Mouse (Mus musculus): ENCODE measurements around the gene Cd164l2. TPM values are rescaled to one million over a fixed set of nuclear protein-coding genes. Genes with fewer than 3 reads are reported as not detected.

Cd164l2 gene
- polyA plus RNA-seq, 1 experiment, result 21.6 TPM

GRCm38 (mm10) chr4:133256820-133257219, 44.9 kb downstream of the Cd164l2 start:
- no peak for DNase-seq (ENCODE audit: low read depth)

DNA sequence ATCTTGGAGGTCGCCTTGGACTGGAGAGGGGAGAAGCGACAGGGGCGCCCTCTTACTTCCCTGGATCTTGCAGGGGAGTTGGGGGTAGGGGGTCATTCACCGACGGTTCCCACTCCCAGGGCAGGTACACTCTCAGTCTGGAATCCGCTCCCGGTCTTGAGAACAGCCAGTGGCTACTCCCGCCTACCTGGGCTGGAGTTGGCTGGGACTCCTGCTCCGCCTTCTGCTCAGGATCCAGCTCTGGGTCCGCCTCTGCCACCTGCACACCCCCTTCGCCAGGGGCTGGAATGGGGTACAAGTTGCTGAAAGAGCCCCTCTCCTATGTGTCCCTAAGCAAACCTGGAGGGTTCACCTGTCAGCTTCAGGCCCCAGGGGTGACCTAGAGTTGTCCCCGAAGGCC, 45.3 kb downstream of the Cd164l2 start:
- no peak for DNase-seq (ENCODE audit: low read depth)

- no peak for DNase-seq (ENCODE audit: low read depth)
Observed at GRCm38 (mm10) chr4:133257798-133258408, 46.0 kb downstream of the Cd164l2 start.

GRCm38 (mm10) chr4:133261641-133262374, 49.9 kb downstream of the Cd164l2 start:
- no peak for DNase-seq (ENCODE audit: low read depth)

GRCm38 (mm10) chr4:133262375-133262765, 50.4 kb downstream of the Cd164l2 start:
- no peak for DNase-seq (ENCODE audit: low read depth)

GRCm38 (mm10) chr4:133262882-133263281, 51.0 kb downstream of the Cd164l2 start, which contains the start of gene Sytl1:
Gene Sytl1 (minus strand): TSS chr4:133263113.
- no peak for DNase-seq (ENCODE audit: low read depth)

- no peak for DNase-seq (ENCODE audit: low read depth)
Observed at GRCm38 (mm10) chr4:133263756-133264155, 51.8 kb downstream of the Cd164l2 start.

- DNase-seq (ENCODE audit: low read depth), result no peak
Observed at GRCm38 (mm10) chr4:133264559-133264958, 52.6 kb downstream of the Cd164l2 start.

DNA sequence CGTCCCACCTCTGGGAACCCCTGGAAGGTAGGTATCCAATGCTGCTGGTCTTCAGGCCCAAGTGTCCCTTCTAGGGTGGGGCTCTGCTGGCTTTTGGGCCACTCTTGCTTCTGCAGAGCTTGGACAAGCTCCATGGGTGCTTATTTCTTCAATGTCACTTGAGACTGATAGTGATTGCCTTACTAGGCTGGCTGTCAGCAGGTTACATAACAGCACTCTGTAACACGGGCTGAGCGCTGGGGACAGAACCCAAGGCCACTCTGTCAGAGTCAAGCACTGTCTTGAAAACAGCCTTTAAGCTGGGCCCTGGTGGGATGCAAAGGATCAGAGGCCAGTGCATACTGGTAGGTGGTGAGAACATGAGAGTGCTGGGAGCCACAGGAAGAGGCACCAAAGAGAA, 53.4 kb downstream of the Cd164l2 start:
- DNase-seq (ENCODE audit: low read depth), result no peak

- no peak for DNase-seq (ENCODE audit: low read depth)
Observed at GRCm38 (mm10) chr4:133265759-133266158, 53.8 kb downstream of the Cd164l2 start.

GRCm38 (mm10) chr4:133266248-133266880, 54.4 kb downstream of the Cd164l2 start:
- no peak for DNase-seq (ENCODE audit: low read depth)

GRCm38 (mm10) chr4:133268931-133269330, 57.0 kb downstream of the Cd164l2 start:
- no peak for DNase-seq (ENCODE audit: low read depth)

DNA sequence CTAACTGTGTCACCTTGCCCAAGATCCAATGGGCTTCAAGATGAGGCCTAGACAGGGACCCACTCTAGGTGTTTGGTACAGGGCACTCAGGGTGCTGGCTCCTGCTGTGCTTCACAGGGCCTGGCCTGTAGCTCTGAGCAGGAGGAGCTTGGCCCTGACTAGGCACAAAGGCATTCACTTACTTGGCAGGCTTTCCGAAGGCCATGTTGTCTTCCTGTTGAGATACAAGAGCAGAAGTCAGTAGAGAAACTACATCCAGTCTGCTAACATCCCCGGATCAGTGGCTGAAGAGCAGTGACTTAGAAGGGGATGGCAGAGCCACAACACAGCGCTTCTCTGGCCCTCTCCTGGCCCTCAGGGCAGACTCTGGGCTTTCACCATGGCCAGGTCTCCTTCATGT, 57.7 kb downstream of the Cd164l2 start:
- no peak for DNase-seq (ENCODE audit: low read depth)

- DNase-seq (ENCODE audit: low read depth), result no peak
Observed at GRCm38 (mm10) chr4:133270929-133271328, 59.0 kb downstream of the Cd164l2 start.

Other genes with a start within 250 kb of the Cd164l2 start
- 3.2 and 3.3 TPM in 2 replicates for gene Fgr, start 238.0 kb upstream of the Cd164l2 start, polyA plus RNA-seq (2012; rRNA removed)
- 18.3 and 30.3 TPM in 2 replicates for gene Ahdc1, start 200.9 kb upstream of the Cd164l2 start, polyA plus RNA-seq (2012; rRNA removed)
- gene Wasf2, start 81.6 kb upstream of the Cd164l2 start, polyA plus RNA-seq (2012; rRNA removed), result 47.2 and 62.0 TPM in 2 replicates
- 0.32 and 0.71 TPM in 2 replicates for gene Gpr3, start 405 bp downstream of the Cd164l2 start, polyA plus RNA-seq (2012; rRNA removed)
- 53.6 and 57.0 TPM in 2 replicates for gene Map3k6, start 28.7 kb downstream of the Cd164l2 start, polyA plus RNA-seq (2012; rRNA removed)
- 15.2 and 15.6 TPM in 2 replicates for gene Sytl1, start 51.0 kb downstream of the Cd164l2 start, polyA plus RNA-seq (2012; rRNA removed)
- gene Tmem222, start 65.7 kb downstream of the Cd164l2 start, polyA plus RNA-seq (2012; rRNA removed), result 99.7 and 125 TPM in 2 replicates
- 31.8 and 40.8 TPM in 2 replicates for gene Wdtc1, start 141.3 kb downstream of the Cd164l2 start, polyA plus RNA-seq (2012; rRNA removed)
- 29.3 and 39.6 TPM in 2 replicates for gene Slc9a1, start 157.6 kb downstream of the Cd164l2 start, polyA plus RNA-seq (2012; rRNA removed)